Mouse (Mus musculus): Measurements from ENCODE around the gene Wipf3.

DNA sequence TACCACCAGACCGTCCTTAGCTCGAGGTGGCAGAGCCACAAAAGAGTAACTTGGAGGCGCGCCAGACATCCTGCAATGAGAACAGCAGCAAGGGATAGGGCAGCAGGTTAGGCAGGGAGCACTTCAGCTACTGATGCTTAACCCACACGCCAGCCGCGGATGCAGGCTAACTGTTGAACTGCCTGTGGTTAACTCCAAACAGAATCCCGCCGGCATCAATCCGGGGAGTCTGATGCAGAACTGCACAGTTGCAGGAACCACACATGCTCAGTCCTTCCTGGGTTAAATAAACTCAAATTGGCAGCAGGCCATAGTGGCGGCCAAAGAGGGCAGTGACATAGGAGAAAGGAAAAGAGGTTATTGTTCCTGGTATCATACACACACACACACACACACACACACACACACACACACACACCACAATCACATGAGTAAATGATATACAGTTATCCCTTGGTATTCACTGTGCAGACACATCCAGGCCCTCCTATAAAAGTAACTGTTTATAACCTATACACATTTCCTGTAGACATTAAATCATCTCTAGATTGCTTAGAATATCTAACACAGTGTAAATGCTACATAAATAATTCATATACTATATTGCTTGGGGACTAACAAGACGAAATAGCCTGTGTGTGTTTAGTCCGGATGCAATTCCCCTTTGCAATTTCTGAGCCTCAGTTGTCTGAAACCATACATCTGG, 119.1 kb downstream of the Wipf3 start:
- TF ChIP-seq CTCF (IDR thresholded peaks at IDR 0.05; ENCODE audit: low read depth, low read length) (no peak), POLR2A (IDR thresholded peaks at IDR 0.05; ENCODE audit: borderline replicate concordance, low read depth, low read length) (no peak)
